Mouse (Mus musculus): Measurements from ENCODE around the gene Scnn1a.
A peak's percentile ranks its signal among the peaks of the same experiment; 100 is the strongest.

Scnn1a gene

DNA sequence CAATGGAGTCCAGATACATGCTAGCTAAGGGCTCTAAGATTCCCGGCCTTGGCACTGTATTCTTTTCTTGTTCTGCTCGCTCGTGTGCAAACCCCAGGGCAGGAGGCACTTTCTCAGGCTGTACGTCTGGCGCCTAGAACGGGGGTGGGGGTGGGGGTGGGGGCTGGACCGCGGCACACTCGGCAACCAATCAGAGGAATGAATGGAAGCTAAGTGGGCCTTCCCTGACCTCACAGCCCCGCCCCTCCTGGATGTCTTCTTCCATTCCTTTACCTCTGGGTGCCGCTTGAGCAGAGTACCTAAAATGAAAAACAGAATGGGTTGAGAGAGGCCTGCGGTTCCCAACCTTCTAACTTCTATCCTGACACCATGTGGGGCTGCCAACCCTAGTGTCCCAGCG is 11.5 kb upstream of the Scnn1a start:
- no peak for DNase-seq (ENCODE audit: low read depth, low spot score)

GRCm38 (mm10) chr6:125309406-125309805 is 11.1 kb upstream of the Scnn1a start:
- DNase-seq (ENCODE audit: low read depth, low spot score), result no peak

GRCm38 (mm10) chr6:125312171-125312570 is 8.3 kb upstream of the Scnn1a start:
- no peak for DNase-seq (ENCODE audit: low read depth, low spot score)

DNA sequence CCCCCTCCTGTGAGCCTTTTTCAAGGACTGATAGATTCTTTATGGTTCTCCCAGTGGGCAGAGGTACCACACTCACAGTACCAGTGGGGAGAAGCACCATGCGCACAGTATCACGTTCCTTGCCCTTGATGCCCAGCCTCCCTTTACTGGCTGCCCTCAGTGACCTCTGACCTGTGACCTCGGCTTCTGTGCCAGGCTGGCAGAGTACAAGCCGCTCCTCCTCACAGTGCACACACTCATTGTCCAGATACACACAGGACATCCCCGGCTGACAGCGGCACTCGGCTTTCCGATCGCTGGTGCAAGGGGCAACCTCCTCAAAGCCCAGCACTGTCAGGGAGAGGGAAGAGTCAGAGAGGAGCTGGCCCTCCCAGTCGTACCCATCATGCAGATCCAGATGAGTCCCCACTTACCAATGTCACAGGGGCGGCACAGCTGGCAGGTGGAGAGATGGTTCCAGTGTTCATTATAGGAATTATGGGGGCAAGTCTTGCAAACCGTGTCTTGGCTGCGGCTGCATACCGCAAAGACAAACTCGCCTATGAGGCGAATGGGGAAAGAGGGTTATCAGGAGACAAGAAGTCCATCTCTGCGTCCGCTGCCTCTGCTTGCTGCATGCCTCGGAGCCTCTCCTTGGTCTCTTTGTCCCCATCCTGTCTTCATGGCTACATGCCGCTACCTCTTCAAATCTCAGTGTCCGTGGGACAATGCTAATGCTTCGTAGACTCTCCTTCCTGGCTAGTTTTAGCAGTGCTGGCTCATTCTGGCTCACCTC is 7.7 kb upstream of the Scnn1a start:
- DNase-seq (ENCODE audit: low read depth, low spot score), result no peak

DNA sequence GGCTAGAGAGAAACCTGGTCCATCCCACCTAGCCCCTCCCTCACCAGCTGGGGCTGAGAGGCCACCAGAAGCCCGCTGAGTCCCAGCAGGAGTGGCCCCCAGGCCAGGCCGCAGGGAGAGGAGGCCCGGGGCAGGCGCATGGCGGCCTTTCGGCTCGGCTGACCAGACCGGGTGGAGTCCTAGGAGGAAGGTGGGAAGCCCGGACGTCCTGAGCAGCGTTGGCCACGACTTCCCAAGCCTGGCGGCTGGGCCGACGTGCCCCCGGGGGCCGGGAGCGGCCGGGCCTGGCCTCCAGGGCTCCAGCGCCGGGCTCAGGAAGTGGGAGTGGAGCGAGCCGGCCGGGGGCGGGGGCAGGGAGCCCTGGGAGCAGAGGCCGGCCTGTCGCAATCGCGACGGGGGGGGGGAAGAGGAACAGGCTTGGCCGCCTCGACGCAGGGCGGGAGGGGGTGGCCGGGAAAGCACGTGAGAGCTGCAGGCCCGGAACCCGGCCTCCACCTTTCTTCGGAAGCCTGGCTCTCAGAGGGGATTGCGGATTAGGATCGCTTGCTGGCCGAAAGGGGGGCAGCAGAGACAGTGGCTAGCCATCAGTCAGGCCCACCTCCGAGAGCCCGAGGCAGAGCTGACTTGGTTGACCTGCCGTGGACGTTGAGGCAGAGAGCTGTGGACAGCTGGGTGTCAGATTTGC is 6.8 kb upstream of the Scnn1a start, which contains the start of gene Ltbr:
Gene Ltbr (minus strand): TSS at position 340 of the 685 bp plus-strand sequence.
- peak; percentile 84 for DNase-seq (ENCODE audit: low read depth, low spot score)

DNA sequence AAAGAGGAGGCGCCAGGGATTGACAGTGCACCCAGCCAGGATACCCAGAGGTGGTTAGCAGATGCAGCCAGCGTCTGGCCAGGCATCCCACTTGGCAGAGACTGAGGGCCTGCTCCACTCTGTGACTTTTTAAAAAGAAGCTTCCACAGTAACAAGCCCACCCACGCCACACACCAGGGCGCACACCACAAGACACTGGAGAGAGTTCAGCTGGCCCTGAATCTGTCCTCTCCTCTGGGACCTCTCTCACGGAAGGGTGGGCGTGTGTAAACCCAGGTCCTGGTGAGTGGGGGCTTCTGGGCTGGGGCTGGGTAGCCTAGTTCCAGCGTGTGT is 6.3 kb upstream of the Scnn1a start:
- no peak for DNase-seq (ENCODE audit: low read depth, low spot score)

GRCm38 (mm10) chr6:125314746-125315145 is 5.7 kb upstream of the Scnn1a start:
- DNase-seq (ENCODE audit: low read depth, low spot score), result no peak

DNA sequence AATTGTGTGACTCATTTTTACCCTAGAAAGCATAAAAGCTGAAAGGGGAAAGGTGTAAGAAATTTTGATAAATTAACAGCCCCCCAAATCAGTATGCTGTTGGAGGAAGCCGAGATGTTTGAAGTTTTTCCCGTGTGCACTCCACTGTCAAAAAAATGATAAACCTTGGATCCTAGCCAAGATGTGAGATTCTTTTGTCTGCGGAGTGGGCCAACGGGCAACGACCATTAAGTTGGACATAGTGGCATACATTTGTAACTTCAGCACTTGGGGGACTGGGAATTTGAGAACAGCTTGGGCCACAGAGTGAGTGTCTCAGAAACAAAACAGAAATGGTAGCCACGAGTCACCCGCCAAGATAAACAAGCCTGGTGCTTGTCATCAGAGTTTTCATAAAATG is 3.4 kb upstream of the Scnn1a start:
- DNase-seq (ENCODE audit: low read depth, low spot score), result peak; percentile 43

DNA sequence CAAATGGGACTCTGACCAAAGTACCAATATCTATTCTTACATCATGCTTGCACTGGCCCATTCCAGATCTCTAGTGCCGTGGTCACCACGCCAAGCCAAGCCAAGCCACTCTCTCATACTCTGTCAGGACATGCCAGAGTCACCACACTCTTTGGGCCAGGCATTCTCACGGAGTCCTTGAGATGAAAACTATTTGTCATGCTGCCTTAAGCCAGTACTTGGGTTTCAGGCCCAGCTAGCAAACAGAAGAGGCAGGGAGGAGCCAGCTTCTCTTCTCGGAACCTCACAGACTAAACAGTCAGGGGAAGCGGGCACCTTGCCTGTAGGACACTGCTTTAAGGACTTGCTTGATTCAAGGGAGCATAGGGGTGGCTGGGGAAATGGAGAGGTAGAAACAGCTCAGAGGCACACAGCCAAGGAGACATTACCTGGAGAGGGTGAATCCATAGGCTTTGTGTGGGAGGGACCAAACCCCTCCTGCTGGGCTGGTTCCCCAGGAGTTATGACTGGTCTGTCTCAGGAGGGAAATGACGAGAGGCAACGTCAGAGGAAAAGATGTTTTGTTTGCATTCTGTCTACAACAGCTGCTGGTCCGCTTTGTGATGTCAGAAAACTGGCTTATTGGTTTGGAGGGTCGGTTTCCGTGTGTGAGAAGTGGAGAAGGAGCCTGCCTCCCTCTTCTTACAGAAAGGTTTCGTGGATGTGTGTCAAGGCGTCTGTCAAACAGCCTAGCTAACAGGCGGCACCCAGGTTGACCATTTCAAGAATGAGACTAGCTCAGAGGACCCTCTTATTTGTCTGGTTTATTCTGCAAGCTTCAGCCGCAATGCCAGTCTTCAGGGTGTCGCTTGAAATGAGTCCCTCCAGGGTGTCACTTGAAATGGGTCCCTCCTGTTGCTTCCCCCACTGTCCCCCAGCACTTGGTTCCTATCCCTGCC is 1.2 kb upstream of the Scnn1a start:
- peak; percentile 31 for DNase-seq (ENCODE audit: low read depth, low spot score)

DNA sequence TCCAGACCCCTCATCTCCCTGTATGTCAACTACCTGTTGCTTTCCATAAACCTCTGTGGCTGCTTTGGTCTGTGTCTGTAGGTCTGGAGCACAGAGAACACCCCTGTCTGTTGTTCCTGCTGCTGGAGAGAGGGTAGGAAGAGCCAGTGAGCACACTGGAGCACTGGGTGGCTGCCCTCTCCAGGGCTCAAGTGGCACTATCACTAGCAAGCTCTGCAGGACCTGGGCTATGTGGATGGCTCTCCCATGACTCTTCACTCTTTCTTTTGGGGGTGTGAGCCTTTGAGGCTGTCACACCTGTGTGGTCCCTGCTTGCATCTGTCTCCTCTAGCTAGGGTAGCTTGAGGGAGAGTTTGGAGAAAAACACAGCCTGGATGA is 551 bp upstream of the Scnn1a start:
- no peak for DNase-seq (ENCODE audit: low read depth, low spot score)

DNA sequence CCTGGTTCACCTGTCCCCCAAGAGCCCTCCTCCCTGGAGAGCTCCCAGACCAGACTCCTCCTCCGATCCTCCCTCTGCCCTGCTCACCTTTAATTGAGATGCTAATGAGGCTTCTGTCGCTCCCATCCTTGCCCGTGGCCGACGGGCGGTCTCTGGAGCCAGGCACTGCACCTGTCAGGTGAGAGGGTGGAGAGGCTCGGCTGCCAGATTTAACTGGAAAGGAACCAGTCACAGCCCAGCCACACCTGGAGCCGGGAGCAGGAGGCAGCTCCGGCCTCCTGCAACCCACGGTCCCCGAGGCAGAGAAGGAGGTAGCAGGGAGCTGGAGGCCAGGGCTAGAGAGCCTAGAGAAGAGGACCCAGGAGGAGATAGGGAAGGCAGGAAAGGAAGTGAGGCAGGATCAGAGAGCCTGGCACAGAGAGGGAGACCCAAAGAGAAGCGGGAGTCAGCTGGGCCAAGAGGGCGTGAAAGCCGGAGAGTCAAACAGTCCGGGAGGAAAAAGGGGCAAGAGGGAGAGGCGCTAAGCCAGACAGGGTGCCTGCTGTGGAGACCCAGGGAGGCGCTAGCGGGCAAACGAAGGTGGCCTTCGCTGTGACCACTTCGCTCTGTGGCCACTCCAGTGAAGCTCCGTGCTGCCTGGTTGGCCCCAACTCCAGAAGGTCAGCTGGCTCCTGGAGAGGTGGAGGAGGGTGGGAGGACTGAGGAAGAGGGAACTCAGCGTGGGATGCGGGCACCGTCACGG is 826 bp downstream of the Scnn1a start:
- DNase-seq (ENCODE audit: low read depth, low spot score), result no peak

DNA sequence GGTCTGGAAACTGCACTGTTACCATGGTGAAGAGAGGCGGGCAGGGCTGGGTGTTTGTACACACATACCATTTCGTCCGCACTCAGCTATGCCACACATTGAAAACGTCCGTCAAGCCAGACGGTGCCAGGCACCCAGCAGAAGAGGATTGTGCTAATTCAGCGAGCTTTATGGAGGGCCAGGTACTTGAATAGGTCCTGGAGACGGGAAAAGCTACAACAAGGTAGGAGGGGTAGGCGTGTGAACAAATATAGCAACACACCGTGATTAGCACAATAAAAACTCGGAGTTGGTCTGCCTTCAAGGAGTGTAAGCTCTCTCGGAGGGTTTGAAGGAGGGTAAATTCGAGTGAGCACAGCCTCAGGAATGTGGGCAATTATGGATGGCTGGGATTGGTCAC is 2.3 kb downstream of the Scnn1a start:
- DNase-seq (ENCODE audit: low read depth, low spot score), result peak; percentile 31

DNA sequence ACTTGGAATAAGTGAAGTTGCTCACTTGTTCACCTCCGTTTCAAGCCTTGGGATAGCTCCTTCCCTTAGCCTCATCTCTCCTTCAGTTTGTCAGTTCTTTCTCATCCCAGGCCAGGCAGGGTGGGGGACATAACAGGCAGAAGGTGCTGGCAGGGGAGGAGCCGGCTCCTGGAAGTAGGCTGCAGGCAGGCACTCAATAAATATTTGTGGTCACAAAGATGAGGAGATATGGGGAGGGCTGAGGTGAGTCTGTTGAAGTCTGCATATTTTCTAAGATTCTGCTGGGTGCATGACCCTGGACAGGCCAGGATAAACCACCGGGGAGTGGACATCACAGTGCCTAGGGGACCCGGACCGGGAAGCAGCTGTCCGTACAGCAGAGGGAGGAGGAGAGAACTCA is 3.1 kb downstream of the Scnn1a start:
- DNase-seq (ENCODE audit: low read depth, low spot score), result peak; percentile 40

DNA sequence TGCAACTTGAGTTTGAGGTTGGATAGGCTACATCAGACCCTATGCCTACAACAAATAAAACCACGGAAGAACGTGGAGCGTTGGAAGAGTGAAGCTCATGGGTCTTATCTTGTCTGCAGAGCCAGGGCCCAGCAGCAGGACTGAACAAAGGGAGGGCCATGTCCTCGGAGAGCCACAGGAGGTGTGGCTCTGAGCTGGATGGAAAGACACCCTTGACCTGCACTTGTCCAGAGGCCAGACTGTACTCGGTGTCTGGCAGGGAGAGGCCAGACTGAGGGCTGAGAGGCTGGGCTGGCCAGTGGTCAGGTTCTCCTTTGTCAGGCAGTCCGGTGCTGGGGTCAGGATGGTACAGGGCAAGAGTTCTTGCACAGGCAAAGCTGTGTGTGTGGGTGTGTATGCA is 4.9 kb downstream of the Scnn1a start:
- no peak for DNase-seq (ENCODE audit: low read depth, low spot score)

- peak; percentile 35 for DNase-seq (ENCODE audit: low read depth, low spot score)
Observed at GRCm38 (mm10) chr6:125328243-125328642, 7.8 kb downstream of the Scnn1a start.

GRCm38 (mm10) chr6:125330626-125331326 is 10.3 kb downstream of the Scnn1a start:
- peak; percentile 87 for DNase-seq (ENCODE audit: low read depth, low spot score)

DNA sequence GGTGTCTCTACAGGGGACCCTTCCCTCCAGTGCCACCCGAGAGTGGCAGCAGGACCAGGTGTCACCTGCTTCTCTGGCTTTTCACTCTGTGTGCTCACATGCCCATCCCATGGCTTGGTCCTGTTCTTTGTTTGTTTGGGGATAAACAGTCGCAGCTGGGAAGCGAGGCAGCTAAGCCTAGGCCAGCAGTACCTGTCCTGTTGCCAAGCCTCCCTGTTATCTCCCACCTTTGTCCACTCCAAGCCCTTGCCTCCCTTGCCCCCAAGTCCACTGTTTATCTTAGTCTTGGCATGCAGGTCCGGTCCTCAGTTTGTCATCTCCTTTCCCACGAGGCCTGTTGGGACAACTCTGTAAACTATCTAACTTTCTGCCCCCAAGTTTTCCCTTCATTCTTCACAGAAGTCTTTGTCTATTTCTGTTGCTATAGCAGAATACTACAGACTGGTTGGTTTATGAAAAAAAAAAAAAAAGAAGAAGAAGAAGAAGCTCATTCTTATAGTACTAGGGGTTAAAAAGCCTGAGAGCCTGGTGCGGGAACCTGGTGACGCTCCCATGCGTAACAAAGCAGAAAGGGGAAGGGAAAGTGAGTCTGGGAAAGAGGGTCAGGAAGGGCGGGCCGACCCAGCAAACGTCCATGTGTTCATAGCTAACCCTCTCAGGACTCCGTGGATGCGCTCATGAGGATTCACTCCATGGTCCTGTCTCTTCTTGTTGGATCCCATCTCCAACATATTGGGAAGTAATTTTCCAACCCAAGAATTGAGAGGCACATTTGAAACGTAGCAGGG is 12.8 kb downstream of the Scnn1a start:
- DNase-seq (ENCODE audit: low read depth, low spot score), result no peak

- no peak for DNase-seq (ENCODE audit: low read depth, low spot score)
Observed at GRCm38 (mm10) chr6:125334356-125334755, 13.9 kb downstream of the Scnn1a start.

- no peak for DNase-seq (ENCODE audit: low read depth, low spot score)
Observed at GRCm38 (mm10) chr6:125338791-125339660, 18.6 kb downstream of the Scnn1a start.

Measured in 3T3-L1 (cell line).